Comparison of ENCODE assay signal across 14 mouse cellular contexts in genomic region chr13:5888731-5889130, GRCm38 (mm10).
"Had no signal": no experiment of that assay in that cellular context is flagged by ENCODE, and none has a peak within 500 bp of the region (broad histone marks: within the 10 kb centered on the region; RNA-seq: fewer than 3 reads in every experiment).

No protein-coding gene starts in this region.

- DNase-seq: kidney, postnatal 14 days; liver, embryonic 13.5 days; lung, postnatal 14 days; midbrain, embryonic 14.5 days; right cerebral cortex, postnatal 14 days; thymus, adult 2 months; thymus, postnatal 36 days had no signal

- H3K4me3 ChIP-seq: kidney, embryonic 15.5 days; left cerebral cortex, adult 2 months; limb, embryonic 15.5 days; liver, embryonic 13.5 days; lung, embryonic 15.5 days; midbrain, embryonic 10.5 days; neural tube, embryonic 13.5 days; stomach, embryonic 15.5 days had no signal

- H3K27ac ChIP-seq: kidney, embryonic 15.5 days; left cerebral cortex, adult 2 months; limb, embryonic 15.5 days; liver, embryonic 13.5 days; lung, embryonic 15.5 days; midbrain, embryonic 10.5 days; neural tube, embryonic 13.5 days; stomach, embryonic 15.5 days had no signal

- H3K4me1 ChIP-seq: kidney, embryonic 15.5 days; limb, embryonic 15.5 days; liver, embryonic 13.5 days; lung, embryonic 15.5 days; midbrain, embryonic 10.5 days; neural tube, embryonic 13.5 days; stomach, embryonic 15.5 days had no signal
